Mouse (Mus musculus): ENCODE results near the gene Gprasp1. TPM values are rescaled to one million over a fixed set of nuclear protein-coding genes. Genes with fewer than 3 reads are reported as not detected.
"Not testable (repeated sequence)": the region's sequence is repeated elsewhere in the genome, so short reads cannot be mapped to it uniquely, and the experiment has no call there.

Gene Gprasp1
- polyA plus RNA-seq, 1 experiment from 2014 or later: 60.6 TPM

DNA sequence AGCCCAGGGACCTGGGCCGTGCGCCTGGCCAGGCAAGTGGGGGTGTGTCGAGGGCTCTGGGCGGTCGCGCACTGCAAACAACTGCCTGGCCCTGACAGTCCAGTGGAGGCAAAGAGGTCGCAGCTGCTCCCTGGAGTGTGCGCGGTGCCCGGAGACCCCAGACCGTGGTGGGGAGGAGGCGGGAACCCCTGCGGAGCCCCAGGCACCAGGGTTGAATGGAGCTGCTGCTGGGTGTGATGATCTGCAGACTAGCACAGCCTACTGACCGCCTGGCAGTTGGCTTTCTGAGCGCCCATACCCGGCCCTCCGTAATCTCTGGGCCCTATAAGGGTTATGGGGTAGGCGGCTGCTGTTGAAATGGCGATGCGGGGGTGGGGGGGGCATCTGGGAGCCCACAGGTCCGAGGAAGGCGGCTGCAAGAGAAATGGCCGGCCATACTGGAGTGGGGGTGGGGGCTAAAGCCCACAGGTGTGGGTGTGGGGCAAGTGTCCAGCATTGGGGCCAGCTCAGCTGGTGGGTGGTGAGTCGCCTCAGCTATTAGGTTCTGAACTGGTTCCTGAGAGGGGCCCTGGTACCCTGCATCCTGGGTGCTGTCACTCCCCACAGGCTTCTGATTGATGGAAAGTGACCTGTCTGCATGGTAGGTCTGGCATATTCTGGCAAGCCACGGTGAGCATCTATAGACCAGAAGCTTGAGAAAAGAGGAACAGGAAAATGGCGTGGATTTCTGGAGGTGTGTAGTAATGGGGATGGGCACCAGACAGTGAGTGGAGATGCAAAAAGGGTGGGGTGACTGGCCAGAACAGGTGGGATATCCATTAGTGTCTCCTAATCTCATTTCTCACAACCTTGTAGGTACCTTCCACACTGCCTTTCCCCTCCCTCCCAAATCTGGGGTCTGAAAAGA is 54.0 kb downstream of the Gprasp1 start:
- WGBS: 20% methylated on average over 21 of the region's 26 CpGs

GRCm38 (mm10) chrX:135797212-135797644 is 54.7 kb downstream of the Gprasp1 start, which contains the start of gene Bhlhb9:
Bhlhb9 (plus strand) TSS chrX:135797594.
- Histone ChIP-seq H3K4me2 (ENCODE audit: low read depth, severe bottlenecking) (peak within 1 kb of the TSS; percentile 61), H3K9ac (ENCODE audit: low read length) (peak within 1 kb of the TSS; percentile 56), H3K4me3 (ENCODE audit: low read depth, low read length) (peak within 1 kb of the TSS; percentile 54)
- not testable (repeated sequence) for ATAC-seq (ENCODE audit: insufficient number of reproducible peaks, low FRiP score, low TSS enrichment, low read depth); H3K27me3 ChIP-seq (ENCODE audit: control insufficient read depth, insufficient read depth, low read length); H3K9me3 ChIP-seq (ENCODE audit: control insufficient read depth, low read length); H3K27ac ChIP-seq (replicated peaks; ENCODE audit: low read depth, low read length); H3K36me3 ChIP-seq (ENCODE audit: control insufficient read depth, insufficient read depth, low read length); H3K4me1 ChIP-seq (ENCODE audit: control insufficient read depth, insufficient read depth, low read length)
- 5% methylated on average over 2 of the region's 5 CpGs for WGBS
- peak; percentile 31 for DNase-seq (ENCODE audit: low spot score)

More for the DNA sequence above, 54.0 kb downstream of the Gprasp1 start:
- H3K9me3 ChIP-seq (ENCODE audit: control insufficient read depth, low read length); H3K4me1 ChIP-seq (ENCODE audit: control insufficient read depth, insufficient read depth, low read length); H3K27me3 ChIP-seq (ENCODE audit: control insufficient read depth, insufficient read depth, low read length); H3K36me3 ChIP-seq (ENCODE audit: control insufficient read depth, insufficient read depth, low read length); H3K27ac ChIP-seq (replicated peaks; ENCODE audit: low read depth, low read length): not testable (repeated sequence)
- peak overlapping the region; percentile 56 for H3K9ac ChIP-seq (ENCODE audit: low read length)
- H3K4me3 ChIP-seq (ENCODE audit: low read depth, low read length): peak overlapping the region; percentile 54
- H3K4me2 ChIP-seq (ENCODE audit: low read depth, severe bottlenecking): peak overlapping the region; percentile 61
- peak; percentile 77 for ATAC-seq (ENCODE audit: insufficient number of reproducible peaks, low FRiP score, low TSS enrichment, low read depth)
- DNase-seq (ENCODE audit: low spot score): peak; percentile 35

DNA sequence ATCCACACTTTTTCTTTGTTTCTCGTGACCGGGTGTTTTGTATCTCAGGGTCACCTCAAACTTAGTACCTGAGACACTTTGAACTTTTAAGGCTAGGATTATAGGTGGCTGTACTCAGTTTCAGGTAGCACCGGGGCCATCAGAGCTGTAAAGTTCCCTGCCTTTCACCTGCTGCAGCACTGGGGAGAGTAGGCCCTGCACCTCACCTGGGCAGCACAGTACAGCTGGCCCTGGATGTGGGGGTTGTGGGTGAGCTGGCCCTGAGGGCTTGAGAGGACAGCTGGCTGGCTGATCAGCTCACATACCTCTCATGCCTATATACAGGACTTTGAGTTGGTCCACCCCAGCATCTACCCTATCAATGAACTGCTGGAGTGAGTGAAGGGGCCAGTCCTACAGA is 61.6 kb downstream of the Gprasp1 start:
- Histone ChIP-seq H3K4me3 (ENCODE audit: low read depth, low read length) (no peak overlapping the region), H3K27me3 (ENCODE audit: control insufficient read depth, insufficient read depth, low read length) (no peaks in the 10 kb centered on the region), H3K27ac (replicated peaks; ENCODE audit: low read depth, low read length) (no peak overlapping the region), H3K9ac (ENCODE audit: low read length) (no peak overlapping the region), H3K36me3 (ENCODE audit: control insufficient read depth, insufficient read depth, low read length) (no peaks in the 10 kb centered on the region), H3K4me2 (ENCODE audit: low read depth, severe bottlenecking) (no peak overlapping the region), H3K9me3 (ENCODE audit: control insufficient read depth, low read length) (no peaks in the 10 kb centered on the region), H3K4me1 (ENCODE audit: control insufficient read depth, insufficient read depth, low read length) (no peaks in the 10 kb centered on the region)
- ATAC-seq (ENCODE audit: insufficient number of reproducible peaks, low FRiP score, low TSS enrichment, low read depth): no peak
- DNase-seq (ENCODE audit: low spot score): no peak
- WGBS: 87% methylated on average over 3 of the region's 3 CpGs

- 5% methylated on average over 1 of the region's 1 CpGs for WGBS
- no peaks in the 10 kb centered on the region for H3K27me3 ChIP-seq (ENCODE audit: control insufficient read depth, insufficient read depth, low read length)
- no peak for ATAC-seq (ENCODE audit: insufficient number of reproducible peaks, low FRiP score, low TSS enrichment, low read depth)
- no peak overlapping the region for H3K4me3 ChIP-seq (ENCODE audit: low read depth, low read length)
- no peaks in the 10 kb centered on the region for H3K4me1 ChIP-seq (ENCODE audit: control insufficient read depth, insufficient read depth, low read length)
- peak; percentile 42 for DNase-seq (ENCODE audit: low spot score)
- no peak overlapping the region for H3K27ac ChIP-seq (replicated peaks; ENCODE audit: low read depth, low read length)
- H3K36me3 ChIP-seq (ENCODE audit: control insufficient read depth, insufficient read depth, low read length): no peaks in the 10 kb centered on the region
- no peak overlapping the region for H3K4me2 ChIP-seq (ENCODE audit: low read depth, severe bottlenecking)
- H3K9ac ChIP-seq (ENCODE audit: low read length): no peak overlapping the region
- no peaks in the 10 kb centered on the region for H3K9me3 ChIP-seq (ENCODE audit: control insufficient read depth, low read length)
Observed at GRCm38 (mm10) chrX:135805780-135806179, 63.2 kb downstream of the Gprasp1 start.

DNA sequence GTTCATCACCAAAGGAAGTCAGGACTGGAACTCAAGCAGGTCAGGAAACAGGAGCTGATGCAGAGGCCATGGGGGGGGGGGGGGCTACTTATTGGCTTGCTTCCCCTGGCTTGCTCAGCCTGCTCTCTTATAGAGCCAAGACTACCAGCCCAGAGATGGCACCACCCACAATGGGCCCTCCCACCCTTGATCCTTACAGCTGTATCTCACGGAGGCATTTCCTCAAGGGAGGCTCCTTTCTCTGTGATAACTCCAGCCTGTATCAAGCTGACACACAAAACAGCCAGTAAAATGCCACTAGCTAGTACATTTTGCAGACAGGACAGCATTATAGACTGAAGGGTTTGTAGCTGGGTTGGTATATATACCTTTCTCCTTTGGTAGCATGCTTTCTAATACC is 93.4 kb downstream of the Gprasp1 start:
- not testable (repeated sequence) for H3K27me3 ChIP-seq (ENCODE audit: control insufficient read depth, insufficient read depth, low read length); H3K4me1 ChIP-seq (ENCODE audit: control insufficient read depth, insufficient read depth, low read length); H3K36me3 ChIP-seq (ENCODE audit: control insufficient read depth, insufficient read depth, low read length); ATAC-seq (ENCODE audit: insufficient number of reproducible peaks, low FRiP score, low TSS enrichment, low read depth); DNase-seq (ENCODE audit: low spot score); H3K9me3 ChIP-seq (ENCODE audit: control insufficient read depth, low read length); H3K27ac ChIP-seq (replicated peaks; ENCODE audit: low read depth, low read length); H3K4me3 ChIP-seq (ENCODE audit: low read depth, low read length); H3K4me2 ChIP-seq (ENCODE audit: low read depth, severe bottlenecking); H3K9ac ChIP-seq (ENCODE audit: low read length)
- 50% methylated on average over 1 of the region's 1 CpGs for WGBS

DNA sequence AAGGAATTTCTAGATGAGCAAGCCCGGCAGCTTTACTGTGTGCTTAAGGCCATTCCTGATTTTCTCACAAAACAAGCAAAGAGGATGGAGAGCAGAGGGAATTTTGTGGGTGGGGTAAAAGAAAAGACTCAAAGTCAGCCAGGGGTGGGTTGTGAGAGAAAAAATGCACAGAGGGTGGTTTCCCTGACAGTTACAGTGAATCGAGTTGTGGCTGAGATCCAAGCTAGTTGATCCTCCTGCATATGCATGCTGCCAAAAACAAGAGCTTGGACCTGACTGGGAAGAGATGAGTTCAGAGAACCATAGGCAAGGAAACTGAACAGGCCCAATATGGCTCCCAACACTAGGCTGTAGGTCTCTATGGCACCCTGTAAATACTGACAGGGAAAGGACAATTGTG is 95.4 kb downstream of the Gprasp1 start:
- Histone ChIP-seq H3K9ac (ENCODE audit: low read length) (no peak overlapping the region), H3K9me3 (ENCODE audit: control insufficient read depth, low read length) (no peaks in the 10 kb centered on the region), H3K4me3 (ENCODE audit: low read depth, low read length) (no peak overlapping the region), H3K4me1 (ENCODE audit: control insufficient read depth, insufficient read depth, low read length) (no peaks in the 10 kb centered on the region), H3K36me3 (ENCODE audit: control insufficient read depth, insufficient read depth, low read length) (no peaks in the 10 kb centered on the region), H3K27ac (replicated peaks; ENCODE audit: low read depth, low read length) (no peak overlapping the region), H3K4me2 (ENCODE audit: low read depth, severe bottlenecking) (no peak overlapping the region), H3K27me3 (ENCODE audit: control insufficient read depth, insufficient read depth, low read length) (no peaks in the 10 kb centered on the region)
- WGBS: 81% methylated on average over 2 of the region's 2 CpGs
- no peak for ATAC-seq (ENCODE audit: insufficient number of reproducible peaks, low FRiP score, low TSS enrichment, low read depth)
- DNase-seq (ENCODE audit: low spot score): no peak

DNA sequence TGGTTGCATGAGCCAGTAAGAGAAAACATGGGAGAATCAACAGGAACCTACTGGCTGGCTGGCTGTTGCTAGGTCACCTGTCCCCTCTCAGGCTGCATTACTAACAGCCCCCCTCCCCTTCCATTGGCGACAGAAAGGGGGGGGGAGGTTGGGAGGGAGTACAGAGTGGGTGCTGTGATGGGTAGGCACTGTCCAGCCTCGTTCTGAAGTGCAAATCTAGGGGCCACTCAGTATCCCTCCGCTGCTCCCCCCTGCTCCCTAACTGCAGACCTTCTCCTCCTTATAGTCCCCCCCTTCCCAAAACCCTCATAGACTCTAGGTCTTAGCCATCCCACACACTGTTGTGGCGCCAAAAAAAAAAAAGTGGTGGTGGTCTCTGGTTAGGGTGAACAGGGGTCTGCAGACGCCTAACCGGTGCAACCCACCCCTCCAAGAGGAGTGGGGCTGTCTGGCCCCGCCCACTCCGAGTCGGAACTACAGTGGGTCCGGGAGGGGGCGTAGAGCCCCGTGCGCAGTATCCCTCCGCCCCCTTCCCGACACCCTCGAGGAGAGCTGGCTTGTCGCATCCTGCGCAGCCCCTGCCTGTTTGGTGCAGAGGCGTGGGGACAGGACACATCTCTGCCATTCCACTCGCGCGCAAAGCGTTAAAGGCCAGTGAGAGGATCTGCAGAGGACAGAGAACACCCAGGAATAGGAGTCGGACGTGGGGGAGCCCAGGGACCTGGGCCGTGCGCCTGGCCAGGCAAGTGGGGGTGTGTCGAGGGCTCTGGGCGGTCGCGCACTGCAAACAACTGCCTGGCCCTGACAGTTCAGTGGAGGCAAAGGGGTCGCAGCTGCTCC is 96.2 kb downstream of the Gprasp1 start, which contains the start of gene Gprasp2:
Gprasp2 (plus strand) TSS at position 514 of the 840 bp plus-strand sequence.
- H3K4me3 ChIP-seq (ENCODE audit: low read depth, low read length): peak within 1 kb of the TSS; percentile 43
- H3K27ac ChIP-seq (replicated peaks; ENCODE audit: low read depth, low read length); H3K9me3 ChIP-seq (ENCODE audit: control insufficient read depth, low read length); H3K4me1 ChIP-seq (ENCODE audit: control insufficient read depth, insufficient read depth, low read length); H3K36me3 ChIP-seq (ENCODE audit: control insufficient read depth, insufficient read depth, low read length); H3K27me3 ChIP-seq (ENCODE audit: control insufficient read depth, insufficient read depth, low read length): not testable (repeated sequence)
- ATAC-seq (ENCODE audit: insufficient number of reproducible peaks, low FRiP score, low TSS enrichment, low read depth): peak; percentile 89
- 13% methylated on average over 23 of the region's 32 CpGs for WGBS
- H3K4me2 ChIP-seq (ENCODE audit: low read depth, severe bottlenecking): peak within 1 kb of the TSS; percentile 66
- DNase-seq (ENCODE audit: low spot score): peak; percentile 61
- peak within 1 kb of the TSS; percentile 12; the same call in 1 of the 2 replicates for H3K9ac ChIP-seq (ENCODE audit: low read length)

Data from limb, embryonic 11.5 days (tissue).